8 mouse cellular contexts compared by ENCODE assay signal in genomic region chrX:48453736-48454494, GRCm38 (mm10). TPM values are rescaled to one million over a fixed set of nuclear protein-coding genes. Genes with fewer than 3 reads are reported as not detected.
DNase-seq lines count a peak whose midpoint lies in the region; ATAC-seq and TF ChIP-seq lines count a peak whose summit lies in the region.

No protein-coding gene starts in this region.

- DNase-seq in frontal cortex, postnatal 10 days (ENCODE audit: low spot score in 2 of 2): peak; percentile 20 to 27
- DNase-seq in frontal cortex, postnatal 36 days (ENCODE audit: low spot score in 2 of 2): no peak
- peak; percentile 63 for DNase-seq in gastrocnemius, postnatal 10 days
- peak; percentile 84 for DNase-seq in liver
- no peak for DNase-seq in midbrain, postnatal 0 days (ENCODE audit: low spot score)

- 0 out of 2 replicates have a peak, but pooled peaks cover 2% of the 10 kb centered on the region for H3K4me1 ChIP-seq in brown adipose tissue, adult 24 weeks (ENCODE audit: control insufficient read depth, insufficient read depth, insufficient read length, low read length)
- peaks cover 2% of the 10 kb centered on the region; the same call in 1 of the 2 replicates for H3K4me1 ChIP-seq in hindbrain, embryonic 16.5 days (ENCODE audit: control insufficient read depth, insufficient read depth, low read depth, low read length)
- no peaks in the 10 kb centered on the region for H3K4me1 ChIP-seq in midbrain, postnatal 0 days (ENCODE audit: insufficient read depth, low read length)
- 0 out of 2 replicates have a peak, but pooled peaks cover 6% of the 10 kb centered on the region for H3K4me1 ChIP-seq in stomach, embryonic 16.5 days (ENCODE audit: control insufficient read depth, insufficient read depth, low read length)

- no peak for TF ChIP-seq CTCF in midbrain, postnatal 0 days (IDR thresholded peaks at IDR 0.05)

- peak; percentile 48; the same call in 1 of the 2 replicates for ATAC-seq in hindbrain, embryonic 16.5 days
- peak; percentile 42; the same call in 1 of the 2 replicates for ATAC-seq in midbrain, postnatal 0 days (ENCODE audit: low FRiP score)
- ATAC-seq in stomach, embryonic 16.5 days (ENCODE audit: insufficient read depth, low FRiP score): peak; percentile 95

- peak overlapping the region; percentile 80 for H3K27ac ChIP-seq in brown adipose tissue, adult 24 weeks (replicated peaks; ENCODE audit: low read depth, low read length)
- no peak overlapping the region for H3K27ac ChIP-seq in hindbrain, embryonic 16.5 days (ENCODE audit: low read depth, low read length)
- no peak overlapping the region for H3K27ac ChIP-seq in midbrain, postnatal 0 days (ENCODE audit: low read depth, low read length)
- H3K27ac ChIP-seq in stomach, embryonic 16.5 days (ENCODE audit: low read length): peak overlapping the region; percentile 87

- H3K9me3 ChIP-seq in hindbrain, embryonic 16.5 days (ENCODE audit: control insufficient read depth, low read length): peaks cover 3% of the 10 kb centered on the region; the same call in 1 of the 2 replicates
- no peaks in the 10 kb centered on the region for H3K9me3 ChIP-seq in midbrain, postnatal 0 days (ENCODE audit: low read length)
- H3K9me3 ChIP-seq in stomach, embryonic 16.5 days (replicated peaks; ENCODE audit: control insufficient read depth, low read length): no peaks in the 10 kb centered on the region

- 30% methylated on average over 33 of the region's 91 CpGs for WGBS in hindbrain, embryonic 16.5 days
- WGBS in midbrain, postnatal 0 days: 19% methylated on average over 38 of the region's 91 CpGs
- WGBS in stomach, embryonic 16.5 days: 15% methylated on average over 42 of the region's 91 CpGs

- H3K27me3 ChIP-seq in hindbrain, embryonic 16.5 days (replicated peaks; ENCODE audit: control insufficient read depth, insufficient read depth, low read length): peaks cover 3% of the 10 kb centered on the region; the same call in 1 of the 2 replicates
- H3K27me3 ChIP-seq in midbrain, postnatal 0 days (ENCODE audit: insufficient read depth, low read length): no peaks in the 10 kb centered on the region
- H3K27me3 ChIP-seq in stomach, embryonic 16.5 days (ENCODE audit: control insufficient read depth, insufficient read depth, low read length): no peaks in the 10 kb centered on the region

- peak overlapping the region; percentile 52 for H3K4me2 ChIP-seq in hindbrain, embryonic 16.5 days (ENCODE audit: low read length)
- peak overlapping the region; percentile 47 for H3K4me2 ChIP-seq in midbrain, postnatal 0 days (ENCODE audit: low read depth, low read length, poor library complexity, severe bottlenecking)
- H3K4me2 ChIP-seq in stomach, embryonic 16.5 days (ENCODE audit: low read depth, low read length): peak overlapping the region; percentile 57

- no peaks in the 10 kb centered on the region for H3K36me3 ChIP-seq in hindbrain, embryonic 16.5 days (ENCODE audit: control insufficient read depth, insufficient read depth, low read length)
- H3K36me3 ChIP-seq in midbrain, postnatal 0 days (ENCODE audit: insufficient read depth, low read length): no peaks in the 10 kb centered on the region
- H3K36me3 ChIP-seq in stomach, embryonic 16.5 days (ENCODE audit: control insufficient read depth, insufficient read depth, low read length): no peaks in the 10 kb centered on the region

- H3K9ac ChIP-seq in hindbrain, embryonic 16.5 days (ENCODE audit: low read depth, low read length): peak overlapping the region; percentile 17; the same call in 1 of the 2 replicates
- H3K9ac ChIP-seq in midbrain, postnatal 0 days (replicated peaks; ENCODE audit: low read length, poor library complexity, severe bottlenecking): no peak overlapping the region
- H3K9ac ChIP-seq in stomach, embryonic 16.5 days (ENCODE audit: low read length): peak overlapping the region; percentile 81

- H3K4me3 ChIP-seq in brown adipose tissue, adult 24 weeks (ENCODE audit: insufficient read depth, low read depth, low read length): peak overlapping the region; percentile 66
- peak overlapping the region; percentile 40 for H3K4me3 ChIP-seq in hindbrain, embryonic 16.5 days (ENCODE audit: low read length)
- H3K4me3 ChIP-seq in midbrain, postnatal 0 days (ENCODE audit: low read depth, low read length): peak overlapping the region; percentile 34
- H3K4me3 ChIP-seq in stomach, embryonic 16.5 days (replicated peaks; ENCODE audit: low read length): peak overlapping the region; percentile 65

RNA-seq across cellular contexts. Expression of gene Elf4, which starts 9.0 kb away (rescaled TPM):
- 1.9 and 2.6 TPM in 2 replicates for polyA plus RNA-seq in brown adipose tissue, adult 24 weeks (2012; ENCODE audit: insufficient read depth, insufficient read length, missing spikeins)
- total RNA-seq in gastrocnemius, postnatal 10 days (2021): 10 to 100 TPM in 1 of 2 experiments, 1 to 10 TPM in 1; 6.1 to 11.3 TPM
- 0.35 and 0.82 TPM in 2 replicates for polyA plus RNA-seq in hindbrain, embryonic 16.5 days (2015; fragmentation: Nextera tagmentation; extraction: Ambion mirVana)
- total RNA-seq in midbrain, postnatal 0 days (2014; rRNA removed): 0.99 and 1.2 TPM in 2 replicates
- polyA plus RNA-seq in midbrain, postnatal 0 days (2015; fragmentation: Nextera tagmentation; extraction: Ambion mirVana): 0.22 and 0.23 TPM in 2 replicates
- 9.1 and 9.3 TPM in 2 replicates for polyA plus RNA-seq in stomach, embryonic 16.5 days (2015; fragmentation: Nextera tagmentation; extraction: Ambion mirVana)

RNA-seq across cellular contexts. Expression of gene Aifm1, which starts 59.4 kb away (rescaled TPM):
- 121 and 191 TPM in 2 replicates for polyA plus RNA-seq in brown adipose tissue, adult 24 weeks (2012; ENCODE audit: insufficient read depth, insufficient read length, missing spikeins)
- 10 to 100 TPM; 41.8 to 46.2 TPM for total RNA-seq in gastrocnemius, postnatal 10 days (2021)
- 42.1 and 45.1 TPM in 2 replicates for polyA plus RNA-seq in hindbrain, embryonic 16.5 days (2015; fragmentation: Nextera tagmentation; extraction: Ambion mirVana)
- 9.2 and 9.8 TPM in 2 replicates for total RNA-seq in midbrain, postnatal 0 days (2014; rRNA removed)
- 25.1 and 26.1 TPM in 2 replicates for polyA plus RNA-seq in midbrain, postnatal 0 days (2015; fragmentation: Nextera tagmentation; extraction: Ambion mirVana)
- 78.0 and 81.0 TPM in 2 replicates for polyA plus RNA-seq in stomach, embryonic 16.5 days (2015; fragmentation: Nextera tagmentation; extraction: Ambion mirVana)

Comparison
In these comparisons a context has a peak if more than half of its experiments do, and no peak if none do; other contexts are left out.
1. DNase-seq: peak in frontal cortex, postnatal 10 days (2 of 2), gastrocnemius, postnatal 10 days (single experiment) and liver (single experiment); none in frontal cortex, postnatal 36 days (0 of 2) and midbrain, postnatal 0 days (single experiment).
2. H3K27ac ChIP-seq: peak in brown adipose tissue, adult 24 weeks (single experiment) and stomach, embryonic 16.5 days (single experiment); none in hindbrain, embryonic 16.5 days (single experiment) and midbrain, postnatal 0 days (single experiment).
3. ATAC-seq: peak in every context shown above with its lines; median percentile 95 in stomach, embryonic 16.5 days; 48 in hindbrain, embryonic 16.5 days; 42 in midbrain, postnatal 0 days.
4. Peak in every context shown above with its lines, with median percentiles within 50 percentile points of each other: H3K4me3 ChIP-seq and H3K4me2 ChIP-seq.